Comparison of ENCODE assay signal across 9 mouse cellular contexts in genomic region chr5:121398965-121399462, GRCm38 (mm10). TPM values are rescaled to one million over a fixed set of nuclear protein-coding genes. Genes with fewer than 3 reads are reported as not detected.
A peak's percentile ranks its signal among the peaks of the same experiment; 100 is the strongest.
DNase-seq lines count a peak whose midpoint lies in the region; ATAC-seq and TF ChIP-seq lines count a peak whose summit lies in the region.
"Had no signal": no experiment of that assay in that cellular context is flagged by ENCODE, and none has a peak within 500 bp of the region (broad histone marks: within the 10 kb centered on the region; RNA-seq: fewer than 3 reads in every experiment).

No protein-coding gene starts in this region.

- H3K9me3 ChIP-seq in heart, postnatal 0 days (replicated peaks; ENCODE audit: control insufficient read depth, low read length), result no peaks in the 10 kb centered on the region
- no peaks in the 10 kb centered on the region for H3K9me3 ChIP-seq in hindbrain, postnatal 0 days (ENCODE audit: low read length)
- no peaks in the 10 kb centered on the region for H3K9me3 ChIP-seq in midbrain, embryonic 16.5 days (replicated peaks; ENCODE audit: control insufficient read depth, low read length, poor library complexity, severe bottlenecking)

- no peak for TF ChIP-seq CTCF in heart, postnatal 0 days (IDR thresholded peaks at IDR 0.05; ENCODE audit: low read depth)
- TF ChIP-seq CTCF in bone marrow macrophage, adult 2 months (IDR thresholded peaks at IDR 0.05; ENCODE audit: low read depth, low read length), result no peak
- no peak for TF ChIP-seq CTCF in hindbrain, postnatal 0 days (IDR thresholded peaks at IDR 0.05; ENCODE audit: low read depth)

- H3K4me2 ChIP-seq in heart, postnatal 0 days (ENCODE audit: low read depth, low read length), result peak overlapping the region; percentile 100
- H3K4me2 ChIP-seq in hindbrain, postnatal 0 days (ENCODE audit: low read depth, low read length), result peak overlapping the region; percentile 75
- H3K4me2 ChIP-seq in midbrain, embryonic 16.5 days (ENCODE audit: low read length), result peak overlapping the region; percentile 94

- peaks cover 11% of the 10 kb centered on the region for H3K4me1 ChIP-seq in heart, postnatal 0 days (ENCODE audit: control insufficient read depth, insufficient read depth)
- peaks cover 19% of the 10 kb centered on the region for H3K4me1 ChIP-seq in bone marrow macrophage, adult 2 months (ENCODE audit: control insufficient read depth, insufficient read depth, low read length)
- H3K4me1 ChIP-seq in hindbrain, postnatal 0 days (ENCODE audit: insufficient read depth, low read length), result peaks cover 12% of the 10 kb centered on the region
- peaks cover 12% of the 10 kb centered on the region for H3K4me1 ChIP-seq in midbrain, embryonic 16.5 days (ENCODE audit: control insufficient read depth, insufficient read depth, low read length)

- intact Hi-C loops in heart, postnatal 36 days (cut with DNase I), result no loop called here
- intact Hi-C loops in left cerebral cortex, postnatal 4 days (cut with DNase I), result no loop called here

- DNase-seq in heart, postnatal 0 days (ENCODE audit: low spot score), result no peak
- DNase-seq in heart, postnatal 36 days, result no peak
- no peak for DNase-seq in hindbrain, postnatal 0 days (ENCODE audit: low spot score)
- no peak for DNase-seq in left cerebral cortex, postnatal 4 days
- DNase-seq in lung, adult 18-20 months, result no peak
- no peak for DNase-seq in urinary bladder, postnatal 25 days (ENCODE audit: low spot score)
- DNase-seq: gastrocnemius, postnatal 10 days had no signal

- no peak for TF ChIP-seq EP300 in heart, postnatal 0 days (IDR thresholded peaks at IDR 0.05; ENCODE audit: low read depth)

- H3K9ac ChIP-seq in heart, postnatal 0 days (replicated peaks; ENCODE audit: low read depth, low read length), result peak overlapping the region; percentile 84
- H3K9ac ChIP-seq in hindbrain, postnatal 0 days (replicated peaks; ENCODE audit: low read length), result peak overlapping the region; percentile 93
- H3K9ac ChIP-seq in midbrain, embryonic 16.5 days (ENCODE audit: low read depth, low read length), result peak overlapping the region; percentile 87

- 35% methylated on average over 9 of the region's 9 CpGs for WGBS in heart, postnatal 0 days
- whole genome bisulfite sequencing in hindbrain, postnatal 0 days, result 55% methylated on average over 9 of the region's 9 CpGs
- 61% methylated on average over 9 of the region's 9 CpGs for WGBS in midbrain, embryonic 16.5 days

- ATAC-seq in heart, postnatal 0 days (ENCODE audit: insufficient read depth, low read depth), result no peak
- no peak for ATAC-seq in hindbrain, postnatal 0 days
- no peak for ATAC-seq in midbrain, embryonic 16.5 days

- peak overlapping the region; percentile 98 for H3K4me3 ChIP-seq in heart, postnatal 0 days (ENCODE audit: low read depth, low read length)
- peak overlapping the region; percentile 96 for H3K4me3 ChIP-seq in bone marrow macrophage, adult 2 months (ENCODE audit: insufficient read depth, low read length)
- peak overlapping the region; percentile 96 for H3K4me3 ChIP-seq in hindbrain, postnatal 0 days (ENCODE audit: low read length)
- peak overlapping the region; percentile 95 for H3K4me3 ChIP-seq in midbrain, embryonic 16.5 days (ENCODE audit: low read depth, low read length)

- no peaks in the 10 kb centered on the region for H3K27me3 ChIP-seq in heart, postnatal 0 days (ENCODE audit: control insufficient read depth, insufficient read depth, low read length)
- no peaks in the 10 kb centered on the region for H3K27me3 ChIP-seq in hindbrain, postnatal 0 days (ENCODE audit: insufficient read depth, low read length)
- no peaks in the 10 kb centered on the region for H3K27me3 ChIP-seq in midbrain, embryonic 16.5 days (ENCODE audit: control insufficient read depth, insufficient read depth, low read depth, low read length)

- H3K27ac ChIP-seq in heart, postnatal 0 days (ENCODE audit: low read depth), result no peak overlapping the region
- peak overlapping the region; percentile 26 for H3K27ac ChIP-seq in bone marrow macrophage, adult 2 months (ENCODE audit: insufficient read depth, low read depth, low read length)
- no peak overlapping the region; the same call in 1 of the 2 replicates for H3K27ac ChIP-seq in hindbrain, postnatal 0 days
- H3K27ac ChIP-seq in midbrain, embryonic 16.5 days (ENCODE audit: low read length), result no peak overlapping the region

- H3K36me3 ChIP-seq in heart, postnatal 0 days (replicated peaks; ENCODE audit: control insufficient read depth, insufficient read depth, low read length), result no peaks in the 10 kb centered on the region
- 0 out of 2 replicates have a peak, but pooled peaks cover 3% of the 10 kb centered on the region for H3K36me3 ChIP-seq in hindbrain, postnatal 0 days (ENCODE audit: insufficient read depth, low read length)
- no peaks in the 10 kb centered on the region for H3K36me3 ChIP-seq in midbrain, embryonic 16.5 days (ENCODE audit: control insufficient read depth, insufficient read depth, low read length)

- no peak for TF ChIP-seq POLR2A in bone marrow macrophage, adult 2 months (IDR thresholded peaks at IDR 0.05; ENCODE audit: borderline replicate concordance, low read depth, low read length)

RNA-seq across cellular contexts. Expression of gene Naa25, which starts 1.3 kb away (rescaled TPM):
- total RNA-seq in heart, postnatal 0 days (2014; rRNA removed; ENCODE audit: low replicate concordance), result 15.8 and 16.6 TPM in 2 replicates
- 19.9 and 21.4 TPM in 2 replicates for polyA plus RNA-seq in heart, postnatal 0 days (2015; fragmentation: Nextera tagmentation; extraction: Ambion mirVana)
- 10 to 100 TPM; 20.8 to 23.5 TPM for total RNA-seq in heart, postnatal 36 days (2021)
- 9.9 and 14.0 TPM in 2 replicates for polyA plus RNA-seq in bone marrow macrophage, adult 2 months (2012; ENCODE audit: insufficient read depth, insufficient read length, missing spikeins)
- 32.9 and 33.9 TPM in 2 replicates for total RNA-seq in hindbrain, postnatal 0 days (2014; rRNA removed)
- 37.5 and 38.3 TPM in 2 replicates for polyA plus RNA-seq in hindbrain, postnatal 0 days (2015; fragmentation: Nextera tagmentation; extraction: Ambion mirVana)
- 54.0 and 55.0 TPM in 2 replicates for polyA plus RNA-seq in midbrain, embryonic 16.5 days (2015; fragmentation: Nextera tagmentation; extraction: Ambion mirVana)
- 10 to 100 TPM; 49.3 to 51.0 TPM for total RNA-seq in left cerebral cortex, postnatal 4 days (2021)

RNA-seq across cellular contexts. Expression of gene Trafd1, which starts 13.6 kb away (rescaled TPM):
- 83.8 and 113 TPM in 2 replicates for total RNA-seq in heart, postnatal 0 days (2014; rRNA removed; ENCODE audit: low replicate concordance)
- polyA plus RNA-seq in heart, postnatal 0 days (2015; fragmentation: Nextera tagmentation; extraction: Ambion mirVana), result 67.2 and 67.7 TPM in 2 replicates
- 10 to 100 TPM; 60.7 to 65.0 TPM for total RNA-seq in heart, postnatal 36 days (2021)
- 233 and 235 TPM in 2 replicates for polyA plus RNA-seq in bone marrow macrophage, adult 2 months (2012; ENCODE audit: insufficient read depth, insufficient read length, missing spikeins)
- 81.9 and 94.4 TPM in 2 replicates for total RNA-seq in hindbrain, postnatal 0 days (2014; rRNA removed)
- 107 and 108 TPM in 2 replicates for polyA plus RNA-seq in hindbrain, postnatal 0 days (2015; fragmentation: Nextera tagmentation; extraction: Ambion mirVana)
- 135 and 140 TPM in 2 replicates for polyA plus RNA-seq in midbrain, embryonic 16.5 days (2015; fragmentation: Nextera tagmentation; extraction: Ambion mirVana)
- 100 to 1,000 TPM; 111 to 120 TPM for total RNA-seq in left cerebral cortex, postnatal 4 days (2021)

RNA-seq across cellular contexts. Expression of gene Tmem116, which starts 52.7 kb away (rescaled TPM):
- total RNA-seq in heart, postnatal 0 days (2014; rRNA removed; ENCODE audit: low replicate concordance), result 6.5 and 11.5 TPM in 2 replicates
- polyA plus RNA-seq in heart, postnatal 0 days (2015; fragmentation: Nextera tagmentation; extraction: Ambion mirVana), result 7.0 and 7.5 TPM in 2 replicates
- 10 to 100 TPM; 11.9 to 12.4 TPM for total RNA-seq in heart, postnatal 36 days (2021)
- polyA plus RNA-seq in bone marrow macrophage, adult 2 months (2012; ENCODE audit: insufficient read depth, insufficient read length, missing spikeins), result 2.3 and 2.8 TPM in 2 replicates
- 0.72 and 7.6 TPM in 2 replicates for total RNA-seq in hindbrain, postnatal 0 days (2014; rRNA removed)
- polyA plus RNA-seq in hindbrain, postnatal 0 days (2015; fragmentation: Nextera tagmentation; extraction: Ambion mirVana), result 2.3 and 2.6 TPM in 2 replicates
- 1.9 and 2.2 TPM in 2 replicates for polyA plus RNA-seq in midbrain, embryonic 16.5 days (2015; fragmentation: Nextera tagmentation; extraction: Ambion mirVana)
- total RNA-seq in left cerebral cortex, postnatal 4 days (2021), result 1 to 10 TPM; 1.9 TPM

RNA-seq across cellular contexts. Expression of gene Erp29, which starts 53.3 kb away (rescaled TPM):
- total RNA-seq in heart, postnatal 0 days (2014; rRNA removed; ENCODE audit: low replicate concordance), result 32.5 and 55.4 TPM in 2 replicates
- 89.3 and 96.5 TPM in 2 replicates for polyA plus RNA-seq in heart, postnatal 0 days (2015; fragmentation: Nextera tagmentation; extraction: Ambion mirVana)
- 10 to 100 TPM; 71.5 to 78.6 TPM for total RNA-seq in heart, postnatal 36 days (2021)
- polyA plus RNA-seq in bone marrow macrophage, adult 2 months (2012; ENCODE audit: insufficient read depth, insufficient read length, missing spikeins), result 365 and 401 TPM in 2 replicates
- 37.1 and 55.9 TPM in 2 replicates for total RNA-seq in hindbrain, postnatal 0 days (2014; rRNA removed)
- polyA plus RNA-seq in hindbrain, postnatal 0 days (2015; fragmentation: Nextera tagmentation; extraction: Ambion mirVana), result 192 and 196 TPM in 2 replicates
- 174 and 182 TPM in 2 replicates for polyA plus RNA-seq in midbrain, embryonic 16.5 days (2015; fragmentation: Nextera tagmentation; extraction: Ambion mirVana)
- total RNA-seq in left cerebral cortex, postnatal 4 days (2021), result 100 to 1,000 TPM; 159 to 164 TPM
